Mouse (Mus musculus) liver, adult 2 months (tissue): ENCODE measurements around the gene Orc6.

Source experiments
- CTCF ChIP-seq: fragments of 200-500 bp; IDR thresholded peaks from 2 replicates; pipeline ENCODE4 v1.5.1; 2011; ENCODE audit warnings: low read depth, low read length, control low read depth
- POLR2A ChIP-seq: fragments of 200-500 bp; IDR thresholded peaks from 2 replicates; pipeline ENCODE4 v1.6.1; 2011; ENCODE audit warnings: low read length, control low read depth; ENCODE audit not compliant: insufficient read depth; ENCODE audit errors: extremely low read depth

GRCm38 (mm10) chr8:85302931-85303330, 3.5 kb downstream of the Orc6 start:
- TF ChIP-seq CTCF (no peak), POLR2A (no peak)
